Mouse (Mus musculus) lung, postnatal 36 days (tissue): ENCODE results near the gene Pex5.

Source experiments
- DNase-seq: peaks from one replicate; pipeline ENCODE4 v3.0.0; 2022; ENCODE audit warnings: mixed read lengths

Pex5 gene

GRCm38 (mm10) chr6:124414927-124415325, at the start of gene Pex5:
TSS of gene Pex5 (minus strand) at chr6:124415067.
- peak; percentile 99 for DNase-seq

- no peak for DNase-seq
Observed at GRCm38 (mm10) chr6:124463881-124464291, 49.0 kb upstream of the Pex5 start.

DNA sequence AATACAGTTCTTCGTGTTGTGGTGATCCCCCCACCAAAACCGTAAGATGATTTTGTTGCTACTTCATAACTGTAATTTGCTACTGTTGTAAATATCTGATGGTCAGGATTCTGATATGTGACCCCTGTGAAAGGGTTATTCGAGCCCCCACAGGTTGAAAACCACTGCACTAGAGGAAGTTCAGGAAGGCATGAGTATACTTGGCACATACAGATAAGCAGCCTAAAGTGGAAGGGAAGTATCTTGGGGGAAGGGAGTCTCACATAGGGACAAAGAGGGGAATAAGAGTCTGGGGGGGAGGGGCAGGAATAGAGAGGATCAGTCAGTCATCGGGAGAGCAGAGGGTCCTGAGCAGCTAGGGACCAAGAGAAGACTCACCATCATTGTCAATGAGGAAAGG, 44.5 kb upstream of the Pex5 start:
- no peak for DNase-seq

DNA sequence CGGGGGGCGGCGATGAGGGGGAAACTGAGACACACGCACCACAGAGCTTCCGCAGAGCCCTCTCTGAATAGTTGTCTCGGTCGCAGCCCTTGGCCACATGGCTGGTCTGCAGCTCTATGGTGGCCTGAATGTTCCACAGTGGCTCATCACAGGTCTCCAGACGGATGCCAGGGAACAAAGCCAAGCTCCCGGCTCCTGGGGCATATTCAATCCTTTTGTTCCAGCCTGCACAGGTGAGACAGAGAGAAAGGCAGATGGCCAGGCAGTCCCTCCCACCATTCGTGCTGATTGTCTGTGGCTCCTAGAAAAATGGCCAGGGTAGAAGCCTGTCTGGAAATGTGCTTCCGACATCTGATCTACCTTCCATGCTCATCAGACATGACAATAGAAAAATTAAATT, 43.6 kb upstream of the Pex5 start:
- no peak for DNase-seq

DNA sequence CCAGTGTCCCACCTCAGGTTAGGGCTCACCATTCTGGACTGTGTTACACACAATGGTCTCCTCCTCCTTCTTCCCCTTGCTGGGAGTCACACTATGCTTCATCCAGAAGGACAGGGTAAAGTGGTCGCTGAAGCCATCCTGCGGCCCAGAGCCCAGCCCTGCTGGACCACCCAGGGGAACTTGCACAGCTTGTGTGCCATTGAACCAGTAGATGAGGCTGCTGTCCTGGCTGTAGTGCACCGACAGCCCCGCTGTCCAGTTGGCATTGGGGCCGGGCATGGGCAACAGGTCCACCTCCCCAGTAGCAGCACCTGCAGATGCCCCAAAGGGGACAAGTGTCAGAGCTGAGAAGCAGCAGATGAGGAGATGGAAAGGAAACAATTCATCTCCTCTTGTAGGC, 43.0 kb upstream of the Pex5 start:
- DNase-seq: no peak

- DNase-seq: no peak
Observed at GRCm38 (mm10) chr6:124456243-124456642, 41.4 kb upstream of the Pex5 start.

- DNase-seq: no peak
Observed at GRCm38 (mm10) chr6:124453756-124454155, 38.9 kb upstream of the Pex5 start.

DNA sequence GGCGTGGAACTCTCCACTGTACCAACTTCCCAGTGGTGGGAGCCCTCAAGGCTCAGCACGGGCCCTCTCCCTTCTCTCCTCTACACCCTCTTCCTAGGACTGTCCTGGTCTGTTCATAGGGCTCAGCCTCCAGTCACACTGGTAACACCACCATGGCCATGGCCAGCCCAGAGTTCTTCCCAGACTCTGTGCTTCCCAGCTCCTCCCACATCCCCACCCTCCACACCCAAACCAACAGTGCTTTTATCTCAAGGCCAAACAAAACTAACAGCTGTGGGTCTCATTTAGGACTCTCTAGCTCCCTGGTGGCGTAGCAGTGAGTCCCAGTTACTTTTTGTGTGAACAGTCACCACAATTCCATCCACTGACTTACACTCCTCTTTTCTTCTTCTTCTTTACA, 37.1 kb upstream of the Pex5 start:
- DNase-seq: no peak

DNA sequence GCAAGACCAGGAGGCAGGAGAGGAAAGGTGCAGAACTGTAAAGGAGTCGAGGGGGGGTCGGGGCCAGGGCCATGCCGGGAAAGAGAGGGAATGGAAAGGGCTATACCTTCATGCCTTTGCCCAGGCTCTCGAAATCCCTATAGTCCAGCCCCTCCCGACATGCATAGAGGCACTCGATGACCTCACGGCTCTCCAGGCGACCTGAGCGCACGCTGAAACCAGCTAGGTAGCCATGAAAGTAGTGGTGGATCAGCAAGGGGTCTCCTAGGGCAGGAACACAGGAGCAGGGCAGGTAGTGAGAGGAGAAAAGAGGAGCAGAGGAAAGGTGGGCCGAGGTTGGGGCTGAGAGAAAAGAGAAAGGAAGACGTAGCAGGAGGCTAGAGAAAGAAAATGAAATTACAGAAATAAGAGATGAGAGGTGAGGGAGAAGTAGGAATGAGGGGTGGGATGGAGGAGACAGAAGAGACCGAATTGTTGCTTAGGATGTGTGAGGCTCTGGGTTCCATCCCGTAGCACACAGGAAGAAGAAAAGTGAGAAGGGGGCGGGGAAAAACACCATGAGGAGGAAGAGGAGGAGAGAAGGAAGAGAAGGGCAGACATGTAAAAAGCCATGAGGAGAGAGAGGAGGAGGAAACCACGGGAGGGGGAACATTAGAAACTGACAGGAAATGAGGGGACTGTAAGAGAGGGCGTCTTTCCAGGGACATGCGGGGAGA, 35.0 kb upstream of the Pex5 start:
- DNase-seq: no peak

DNA sequence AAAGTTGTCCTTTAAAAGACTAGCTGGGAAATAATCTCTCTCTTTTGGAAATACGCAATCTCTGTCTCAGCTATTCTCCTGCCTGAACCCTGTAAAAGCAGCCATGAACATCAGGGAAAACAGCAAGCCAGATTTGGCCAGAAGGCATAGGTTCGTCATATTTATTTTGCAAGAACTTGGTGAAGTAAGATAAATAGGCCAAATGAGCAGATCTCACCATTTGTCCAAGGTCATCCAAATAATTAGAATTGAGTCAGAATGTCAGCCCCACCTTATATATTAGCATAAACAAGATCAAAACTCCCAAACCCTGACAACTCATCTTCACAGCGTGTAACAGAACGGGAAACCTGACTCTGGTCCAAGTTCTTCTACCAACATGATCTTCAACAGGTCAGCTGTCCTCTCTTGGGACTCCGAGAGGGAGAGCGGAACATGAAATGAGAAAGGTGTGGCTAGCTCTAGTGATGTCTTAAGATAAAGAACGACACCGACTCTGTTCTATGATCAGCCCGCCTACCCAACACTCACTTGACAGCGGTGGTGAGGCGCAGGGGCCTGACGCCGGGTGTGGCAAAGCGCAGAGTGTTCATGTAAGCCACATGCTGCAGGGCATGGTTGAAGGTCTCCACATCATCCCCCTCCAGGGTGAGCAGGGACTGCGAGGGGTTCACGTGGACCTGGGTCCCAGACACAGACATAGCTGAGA, 34.2 kb upstream of the Pex5 start:
- no peak for DNase-seq

GRCm38 (mm10) chr6:124448186-124448852, 33.5 kb upstream of the Pex5 start:
- no peak for DNase-seq

DNA sequence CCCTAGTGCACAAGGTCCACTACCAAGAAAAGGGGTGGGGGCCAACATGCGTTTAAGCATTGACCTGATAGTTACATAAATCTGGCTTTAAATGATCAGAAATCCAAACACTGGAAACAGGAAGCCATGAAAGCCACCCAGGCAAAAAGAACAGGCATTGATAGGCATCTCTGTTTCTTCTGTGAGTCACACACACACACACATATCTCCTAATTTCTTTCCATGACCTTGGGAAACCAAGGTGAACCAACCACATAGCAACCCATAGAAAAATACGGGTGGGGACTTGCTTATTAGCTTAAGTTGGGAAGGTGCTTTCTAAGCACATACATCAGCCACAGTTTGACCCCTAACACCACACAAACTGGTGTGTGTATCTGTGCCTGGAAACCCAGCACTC, 32.5 kb upstream of the Pex5 start:
- DNase-seq: no peak

DNA sequence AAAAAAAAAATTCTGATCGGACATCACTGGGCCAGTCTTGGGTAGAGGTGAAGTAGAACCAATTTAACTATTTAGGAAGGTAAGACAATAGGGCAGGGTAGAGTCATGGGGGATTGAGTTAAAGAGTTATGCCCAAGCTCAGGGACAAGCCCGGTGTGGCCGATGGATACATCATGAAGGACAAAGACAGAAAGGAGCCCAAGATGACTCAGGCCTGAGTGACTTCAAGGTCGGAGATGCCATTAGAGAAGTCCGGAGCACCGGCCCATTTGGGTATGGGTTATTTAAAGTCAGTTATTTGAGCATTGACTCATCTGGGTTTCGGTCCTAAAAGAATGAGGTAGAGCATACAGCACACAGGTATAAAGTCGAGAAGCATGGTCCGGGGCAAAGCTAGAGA, 31.6 kb upstream of the Pex5 start:
- DNase-seq: no peak

DNA sequence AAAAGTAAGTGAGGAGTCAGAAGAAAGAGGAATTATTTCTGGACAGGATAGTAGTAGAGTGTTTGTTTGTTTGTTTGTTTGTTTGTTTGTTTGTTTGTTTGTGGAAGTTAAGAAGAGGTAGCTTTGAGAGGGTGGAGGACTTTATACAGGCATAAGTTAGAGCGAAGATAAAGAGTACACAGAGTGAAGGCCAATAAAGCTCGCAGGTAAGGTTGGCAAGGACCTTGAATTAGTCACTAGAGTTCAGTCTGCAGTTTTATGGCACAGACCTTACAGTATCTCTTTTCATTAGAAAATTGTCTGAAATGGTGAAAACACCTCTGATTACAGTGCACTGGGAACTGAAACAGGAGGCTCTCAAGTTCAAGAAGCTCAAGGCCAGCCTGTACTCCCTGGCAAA, 31.2 kb upstream of the Pex5 start:
- DNase-seq: no peak

GRCm38 (mm10) chr6:124443338-124443737, 28.5 kb upstream of the Pex5 start:
- no peak for DNase-seq

DNA sequence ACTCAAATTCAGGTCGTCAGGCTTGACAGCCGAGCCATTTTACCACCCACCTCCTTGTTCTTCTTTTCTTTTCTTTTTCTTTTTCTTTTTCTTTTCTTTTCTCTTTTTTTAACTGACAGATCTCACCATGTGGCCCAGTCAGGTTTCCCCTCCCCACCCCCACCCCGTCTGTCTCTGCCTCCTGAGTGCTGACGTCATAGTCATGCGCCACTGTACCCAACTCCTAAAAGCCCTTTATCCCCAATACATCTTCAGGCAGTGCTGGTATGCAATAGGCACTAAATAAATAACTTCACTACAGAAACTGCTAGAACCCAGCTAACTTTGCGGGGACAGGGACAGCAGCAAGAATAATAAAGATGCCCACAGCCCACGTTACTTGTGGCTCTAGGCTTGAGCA, 21.4 kb upstream of the Pex5 start:
- DNase-seq: no peak

DNA sequence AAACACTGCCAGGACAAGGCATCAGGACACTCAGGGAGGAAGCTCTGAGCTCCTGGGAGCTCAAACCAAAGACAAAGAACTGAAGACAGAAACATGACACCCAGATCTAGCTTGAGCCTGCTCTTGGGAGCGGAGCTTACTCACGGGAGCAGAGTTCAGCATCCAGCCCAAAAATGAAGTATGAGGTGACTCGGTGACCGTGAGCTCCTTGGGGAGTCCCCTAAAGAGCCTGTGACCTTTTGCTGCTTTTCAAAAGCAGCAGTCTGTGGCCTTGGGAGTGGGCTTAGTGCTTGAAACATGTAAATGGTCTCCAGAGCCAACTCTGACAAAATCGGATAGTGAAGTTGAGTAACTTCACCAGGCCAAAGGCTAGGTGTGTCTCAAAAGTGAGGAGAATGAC, 20.3 kb upstream of the Pex5 start:
- DNase-seq: no peak

GRCm38 (mm10) chr6:124433688-124434324, 18.9 kb upstream of the Pex5 start:
- DNase-seq: no peak

DNA sequence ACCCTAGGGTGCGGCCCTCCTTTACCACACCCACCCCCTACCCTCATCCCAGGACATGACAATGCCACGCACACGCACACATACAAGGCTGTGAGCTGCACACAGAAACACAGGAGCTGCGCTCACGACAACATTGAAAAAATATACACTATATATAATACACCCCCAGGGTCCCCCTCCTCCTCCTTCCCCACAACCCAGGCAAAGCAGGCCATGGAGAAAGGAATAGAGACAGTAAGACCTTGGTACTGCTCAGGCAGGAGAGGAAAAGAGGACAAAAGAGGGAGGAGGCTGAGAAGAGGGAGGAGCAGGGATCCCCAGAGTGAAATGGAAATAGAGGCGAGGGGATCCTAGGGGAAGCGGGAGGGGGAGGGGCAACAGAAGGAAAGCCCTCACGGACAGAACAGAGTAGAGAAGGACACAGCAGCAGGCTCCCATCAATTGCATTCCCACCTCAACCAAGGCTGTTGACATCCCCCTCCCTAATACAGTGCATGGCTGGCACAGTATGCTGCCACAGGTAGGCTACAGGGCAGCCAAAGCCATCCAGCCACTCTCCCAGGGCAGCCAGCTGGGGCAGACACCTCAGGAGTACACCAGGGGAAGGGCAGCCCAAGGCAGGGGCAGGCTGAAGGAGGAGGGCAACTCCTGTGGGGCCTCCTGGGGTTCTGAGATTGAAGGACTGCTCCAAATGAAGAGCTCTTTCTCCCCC, 16.1 kb upstream of the Pex5 start:
- no peak for DNase-seq

- DNase-seq: no peak
Observed at GRCm38 (mm10) chr6:124430379-124430778, 15.5 kb upstream of the Pex5 start.

DNA sequence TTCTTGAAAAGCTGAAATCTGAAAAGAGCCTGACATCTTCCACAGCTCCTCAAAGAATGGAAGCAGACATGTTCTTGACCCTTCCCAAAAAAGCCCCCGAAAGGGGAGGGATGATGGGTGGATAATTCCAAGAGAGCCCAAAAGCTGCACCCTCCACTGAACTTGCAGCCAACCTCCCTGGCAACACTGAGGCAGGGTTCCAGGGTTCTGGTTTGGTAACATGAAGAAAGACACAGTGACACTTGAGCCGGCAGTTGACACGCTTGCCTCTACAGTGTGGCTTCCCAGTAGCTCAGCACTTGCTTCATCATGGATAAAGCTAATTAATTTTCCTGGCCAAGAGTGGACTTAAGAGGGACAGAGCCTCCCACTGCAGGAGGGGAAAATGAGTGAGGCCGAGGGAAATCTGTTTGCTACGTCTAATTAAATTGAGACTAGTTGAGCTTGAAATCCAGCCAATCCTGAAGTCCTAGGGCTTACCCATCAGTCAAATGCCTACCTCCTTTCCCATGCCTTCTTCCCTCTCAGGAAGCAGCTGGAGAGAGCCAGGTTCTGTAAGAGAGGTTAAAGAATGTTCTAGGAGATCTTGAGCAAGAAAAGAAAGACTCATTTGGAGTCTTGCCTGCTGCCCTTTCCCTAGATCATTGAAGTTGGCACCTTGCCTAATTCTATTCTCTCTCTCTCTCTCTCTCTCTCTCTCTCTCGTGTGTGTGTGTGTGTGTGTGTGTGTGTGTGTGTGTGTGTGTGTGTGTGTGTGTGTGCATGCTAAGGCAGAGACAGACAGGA, 13.1 kb upstream of the Pex5 start:
- no peak for DNase-seq

- DNase-seq: no peak
Observed at GRCm38 (mm10) chr6:124427289-124427688, 12.4 kb upstream of the Pex5 start.
